Mouse (Mus musculus) MEL (cell line): ENCODE data around the gene Tmem255b.

Source experiments
- BHLHE40 ChIP-seq: IDR thresholded peaks from 2 replicates; pipeline ENCODE4 v1.6.1; 2012; ENCODE audit warnings: low read depth, mild to moderate bottlenecking, inconsistent platforms, low read length, improper control_type of control experiment, borderline replicate concordance
- CTCF ChIP-seq, 3 experiments: IDR thresholded peaks in 2 of 3; conservative IDR thresholded peaks in 1 of 3; 2 replicates each; pipeline ENCODE4 v1.5.1; 2011 to 2012; ENCODE audit warnings: low read length in 3 of 3, low read depth in 2 of 3, mild to moderate bottlenecking in 2 of 3, improper control_type of control experiment in 1 of 3, inconsistent platforms in 1 of 3, mixed read lengths in 1 of 3, moderate library complexity in 1 of 3; ENCODE audit not compliant: control insufficient read depth in 1 of 3, insufficient read depth in 1 of 3, poor library complexity in 1 of 3, severe bottlenecking in 1 of 3
- ETS1 ChIP-seq: IDR thresholded peaks from 2 replicates; pipeline ENCODE4 v1.6.1; 2012; ENCODE audit warnings: low read depth, mild to moderate bottlenecking, inconsistent platforms, low read length, improper control_type of control experiment, moderate library complexity
- MAFK ChIP-seq: IDR thresholded peaks from 2 replicates; pipeline ENCODE4 v1.6.1; 2011; ENCODE audit warnings: low read depth, mild to moderate bottlenecking, low read length, improper control_type of control experiment, borderline replicate concordance
- USF2 ChIP-seq, 2 experiments: IDR thresholded peaks; 2 replicates each; pipeline ENCODE4 v1.6.1; 2011 to 2012; ENCODE audit warnings: improper control_type of control experiment in 2 of 2, low read length in 2 of 2, borderline replicate concordance in 1 of 2, inconsistent platforms in 1 of 2, low read depth in 1 of 2, mild to moderate bottlenecking in 1 of 2; ENCODE audit not compliant: insufficient read depth in 1 of 2

DNA sequence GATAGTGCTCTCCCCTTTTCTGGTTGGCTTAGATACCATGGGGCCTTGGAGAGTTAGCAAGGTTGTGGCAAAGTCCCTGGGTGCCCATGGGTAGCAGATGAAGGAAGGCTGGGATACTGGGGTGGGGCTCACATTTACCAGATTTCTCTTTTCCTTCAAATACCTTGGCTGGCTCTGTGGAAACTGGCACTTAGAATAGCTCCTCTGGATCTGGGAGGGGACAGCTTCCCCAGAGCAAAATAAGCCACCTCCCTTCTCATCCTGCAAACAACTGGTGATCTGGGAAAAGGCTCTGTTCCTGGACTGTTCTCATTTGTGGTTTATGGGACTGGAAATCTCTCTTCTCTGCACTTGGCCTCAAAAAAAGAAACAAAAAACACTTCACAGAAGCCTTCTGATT lies 4.1 kb upstream of the Tmem255b start:
- no peak for TF ChIP-seq USF2 (IDR thresholded peaks at IDR 0.05; ENCODE audit: borderline replicate concordance in 1 of 2, insufficient read depth in 1 of 2, low read depth in 1 of 2, low read length in 2 of 2)
- TF ChIP-seq CTCF (IDR thresholded peaks at IDR 0.05 in 2 of 3, conservative IDR thresholded peaks at IDR 0.05 in 1 of 3; ENCODE audit: control insufficient read depth in 1 of 3, insufficient read depth in 1 of 3, low read depth in 2 of 3, low read length in 3 of 3, poor library complexity in 1 of 3, severe bottlenecking in 1 of 3) = no peak
- no peak for TF ChIP-seq MAFK
- TF ChIP-seq ETS1 = no peak
- no peak for TF ChIP-seq BHLHE40
